Mouse (Mus musculus) heart, embryonic 14.5 days (tissue): Measurements from ENCODE around the gene Dst. TPM values are rescaled to one million over a fixed set of nuclear protein-coding genes. Genes with fewer than 3 reads are reported as not detected.

Experiments
- ATAC-seq: fragments of 200-750 bp; cut with Nextera tagmentation; 2 replicates; pipeline ENCODE4 v1.8.0; 2017; ENCODE audit warnings: low read depth, moderate TSS enrichment; ENCODE audit not compliant: insufficient number of reproducible peaks, insufficient read depth, low FRiP score
- H3K27ac ChIP-seq, 2 experiments: fragments of 200-500 bp in 1 of 2; fragments of 300-500 bp in 1 of 2; sonication (generic) in 1 of 2; replicated peaks in 1 of 2; 2 replicates each; pipeline ENCODE4 v1.5.1; 2012 to 2014; ENCODE audit warnings: low read depth in 2 of 2, low read length in 2 of 2, control low read depth in 1 of 2, mild to moderate bottlenecking in 1 of 2, mixed read lengths in 1 of 2; ENCODE audit not compliant: control insufficient read depth in 1 of 2, insufficient read depth in 1 of 2
- H3K27me3 ChIP-seq: fragments of 300-500 bp; sonication (generic); 2 replicates; pipeline ENCODE4 v1.6.1; 2014; ENCODE audit warnings: mild to moderate bottlenecking, low read length, control low read depth; ENCODE audit not compliant: control insufficient read depth, insufficient read depth
- H3K36me3 ChIP-seq: fragments of 300-500 bp; sonication (generic); 2 replicates; pipeline ENCODE4 v1.6.1; 2014; ENCODE audit warnings: mild to moderate bottlenecking, control low read depth, low read length, mixed read lengths; ENCODE audit not compliant: control insufficient read depth, insufficient read depth
- H3K4me1 ChIP-seq, 2 experiments: fragments of 200-500 bp in 1 of 2; fragments of 300-500 bp in 1 of 2; sonication (generic) in 1 of 2; 2 replicates each; pipeline ENCODE4 v1.6.1; 2012 to 2014; ENCODE audit warnings: low read length in 2 of 2, control low read depth in 1 of 2, mixed read lengths in 1 of 2; ENCODE audit not compliant: control insufficient read depth in 2 of 2, insufficient read depth in 2 of 2
- H3K4me2 ChIP-seq: fragments of 300-500 bp; sonication (generic); 2 replicates; pipeline ENCODE4 v1.6.1; 2014; ENCODE audit warnings: mild to moderate bottlenecking, low read length
- H3K4me3 ChIP-seq, 2 experiments: fragments of 200-500 bp in 1 of 2; fragments of 300-500 bp in 1 of 2; sonication (generic) in 1 of 2; 2 replicates each; pipeline ENCODE4 v1.5.1; 2012 to 2014; ENCODE audit warnings: low read length in 2 of 2, mild to moderate bottlenecking in 2 of 2, control low read depth in 1 of 2, low read depth in 1 of 2, moderate library complexity in 1 of 2; ENCODE audit not compliant: control insufficient read depth in 1 of 2, insufficient read depth in 1 of 2
- H3K9ac ChIP-seq: fragments of 300-500 bp; sonication (generic); 2 replicates; pipeline ENCODE4 v1.6.1; 2014; ENCODE audit warnings: mild to moderate bottlenecking, low read length
- H3K9me3 ChIP-seq: fragments of 300-500 bp; sonication (generic); 2 replicates; pipeline ENCODE4 v1.6.1; 2016; ENCODE audit warnings: low read length, control low read depth; ENCODE audit not compliant: control insufficient read depth
- WGBS: fragments of 180-500 bp; shearing (Covaris S2); extraction: QIAGEN DNeasy Blood & Tissue Kit; methylation state at CpG from one replicate; pipeline ENCODE4 v1.1.7; 2014; 5-methylcytosine and 5-hydroxymethylcytosine counted together
- polyA plus RNA-seq: library from polyadenylated mRNA; unstranded; fragments of >200 nt; fragmentation: Nextera tagmentation; extraction: Ambion mirVana; gene quantifications from 2 replicates; pipeline ENCODE4 v1.2.1, GENCODE M21; 2014

The Dst gene
- polyA plus RNA-seq, 1 experiment from 2014 or later = 38.6 TPM

- no peaks in the 10 kb centered on the region for H3K27me3 ChIP-seq
- no peaks in the 10 kb centered on the region for H3K9me3 ChIP-seq
- no peaks in the 10 kb centered on the region for H3K4me1 ChIP-seq
- H3K4me3 ChIP-seq = no peak overlapping the region
- no peaks in the 10 kb centered on the region for H3K36me3 ChIP-seq
- no peak overlapping the region for H3K9ac ChIP-seq
- H3K4me2 ChIP-seq = no peak overlapping the region
- H3K27ac ChIP-seq = no peak overlapping the region
- ATAC-seq = no peak
- WGBS = 76% methylated on average over 3 of the region's 3 CpGs
Measured at GRCm38 (mm10) chr1:33925283-33925682, 17.3 kb downstream of the Dst start.

GRCm38 (mm10) chr1:33927466-33927865 is 19.4 kb downstream of the Dst start:
- no peak overlapping the region for H3K27ac ChIP-seq
- 84% methylated on average over 7 of the region's 7 CpGs for WGBS
- no peaks in the 10 kb centered on the region for H3K27me3 ChIP-seq
- H3K4me3 ChIP-seq = no peak overlapping the region
- H3K9ac ChIP-seq = no peak overlapping the region
- ATAC-seq = no peak
- no peaks in the 10 kb centered on the region for H3K4me1 ChIP-seq
- no peaks in the 10 kb centered on the region for H3K9me3 ChIP-seq
- H3K36me3 ChIP-seq = no peaks in the 10 kb centered on the region
- no peak overlapping the region for H3K4me2 ChIP-seq

GRCm38 (mm10) chr1:33931791-33932190 is 23.8 kb downstream of the Dst start:
- no peaks in the 10 kb centered on the region for H3K36me3 ChIP-seq
- 0 out of 4 replicates have a peak, but pooled peaks cover 2 to 9% of the 10 kb centered on the region in 2 experiments for H3K4me1 ChIP-seq
- H3K9ac ChIP-seq = no peak overlapping the region
- H3K27me3 ChIP-seq = no peaks in the 10 kb centered on the region
- H3K4me3 ChIP-seq = no peak overlapping the region
- H3K4me2 ChIP-seq = no peak overlapping the region
- ATAC-seq = no peak
- 82% methylated on average over 8 of the region's 8 CpGs for WGBS
- H3K9me3 ChIP-seq = no peaks in the 10 kb centered on the region
- no peak overlapping the region for H3K27ac ChIP-seq

- Histone ChIP-seq H3K9me3 (no peaks in the 10 kb centered on the region), H3K36me3 (no peaks in the 10 kb centered on the region), H3K27ac (no peak overlapping the region), H3K27me3 (no peaks in the 10 kb centered on the region), H3K4me1 (0 out of 4 replicates have a peak, but pooled peaks cover 2 to 9% of the 10 kb centered on the region in 2 experiments), H3K4me2 (no peak overlapping the region), H3K4me3 (no peak overlapping the region), H3K9ac (no peak overlapping the region)
- ATAC-seq = no peak
- 87% methylated on average over 3 of the region's 3 CpGs for WGBS
Measured at GRCm38 (mm10) chr1:33932196-33932595, 24.2 kb downstream of the Dst start.

- 0 out of 4 replicates have a peak, but pooled peaks cover 2 to 9% of the 10 kb centered on the region in 2 experiments for H3K4me1 ChIP-seq
Measured at GRCm38 (mm10) chr1:33932845-33933499, 24.9 kb downstream of the Dst start.

GRCm38 (mm10) chr1:33935946-33936345 is 27.9 kb downstream of the Dst start:
- no peak overlapping the region for H3K4me3 ChIP-seq
- WGBS = 68% methylated on average over 3 of the region's 3 CpGs
- H3K4me2 ChIP-seq = no peak overlapping the region
- no peak for ATAC-seq
- H3K9me3 ChIP-seq = no peaks in the 10 kb centered on the region
- H3K36me3 ChIP-seq = no peaks in the 10 kb centered on the region
- no peak overlapping the region for H3K9ac ChIP-seq
- peaks cover 6 to 11% of the 10 kb centered on the region in 2 experiments; a peak in 2 of 4 replicates for H3K4me1 ChIP-seq
- no peaks in the 10 kb centered on the region for H3K27me3 ChIP-seq
- H3K27ac ChIP-seq = no peak overlapping the region

More at GRCm38 (mm10) chr1:33932845-33933499, 24.9 kb downstream of the Dst start:
- WGBS = 80% methylated on average over 14 of the region's 14 CpGs
- no peak overlapping the region for H3K4me3 ChIP-seq
- no peak overlapping the region for H3K27ac ChIP-seq
- H3K4me2 ChIP-seq = no peak overlapping the region
- H3K9ac ChIP-seq = no peak overlapping the region
- H3K9me3 ChIP-seq = no peaks in the 10 kb centered on the region
- no peaks in the 10 kb centered on the region for H3K36me3 ChIP-seq
- H3K27me3 ChIP-seq = no peaks in the 10 kb centered on the region
- no peak for ATAC-seq

GRCm38 (mm10) chr1:33939828-33940227 is 31.8 kb downstream of the Dst start:
- no peak overlapping the region for H3K4me2 ChIP-seq
- WGBS = 65% methylated on average over 5 of the region's 5 CpGs

More at GRCm38 (mm10) chr1:33939828-33940227, 31.8 kb downstream of the Dst start:
- H3K4me3 ChIP-seq = no peak overlapping the region
- no peak for ATAC-seq
- peaks cover 9 to 14% of the 10 kb centered on the region in 2 experiments; a peak in 3 of 4 replicates for H3K4me1 ChIP-seq
- H3K27ac ChIP-seq = no peak overlapping the region
- no peaks in the 10 kb centered on the region for H3K27me3 ChIP-seq
- H3K9me3 ChIP-seq = no peaks in the 10 kb centered on the region
- no peaks in the 10 kb centered on the region for H3K36me3 ChIP-seq
- H3K9ac ChIP-seq = no peak overlapping the region
